Comparison of ENCODE assay signal across 8 mouse cellular contexts in genomic region chr5:38684164-38684911, GRCm38 (mm10). TPM values are rescaled to one million over a fixed set of nuclear protein-coding genes. Genes with fewer than 3 reads are reported as not detected.
DNase-seq lines count a peak whose midpoint lies in the region; ATAC-seq and TF ChIP-seq lines count a peak whose summit lies in the region.

TSS of gene Zfp518b (minus strand) at chr5:38684826.

- peaks cover 41% of the 10 kb centered on the region for H3K36me3 ChIP-seq in forebrain, embryonic 10.5 days (replicated peaks)
- peaks cover 35% of the 10 kb centered on the region for H3K36me3 ChIP-seq in heart, embryonic 14.5 days (ENCODE audit: control insufficient read depth, insufficient read depth, low read length)
- H3K36me3 ChIP-seq in liver, embryonic 12.5 days: peaks cover 29% of the 10 kb centered on the region
- H3K36me3 ChIP-seq in splenic B cell, adult 2 months (ENCODE audit: control insufficient read depth, insufficient read depth, low read length, poor library complexity, severe bottlenecking): no peaks in the 10 kb centered on the region

- peak; percentile 67 for DNase-seq in CD4-positive helper T cell, adult 2 months (ENCODE audit: low read depth, low spot score)
- DNase-seq in brain, embryonic 14.5 days (ENCODE audit: low read depth): peak; percentile 89
- DNase-seq in forebrain, embryonic 10.5 days (ENCODE audit: extremely low spot score, low spot score): peak; percentile 81
- DNase-seq in kidney, postnatal 10 days: peak; percentile 90
- DNase-seq in natural killer cell, adult 2 months (ENCODE audit: low spot score in 2 of 2): peak; percentile 56 to 59
- peak; percentile 57 for DNase-seq in splenic B cell, adult 2 months (ENCODE audit: low read depth, low spot score)

- WGBS in forebrain, embryonic 10.5 days: under 1% methylated on average over 88 of the region's 89 CpGs
- WGBS in heart, embryonic 14.5 days: under 1% methylated on average over 70 of the region's 89 CpGs
- 1% methylated on average over 84 of the region's 89 CpGs for WGBS in liver, embryonic 12.5 days (ENCODE audit: insufficient replicate concordance)

- TF ChIP-seq POLR2A in brain, embryonic 14.5 days (IDR thresholded peaks at IDR 0.05; ENCODE audit: borderline replicate concordance, extremely low read depth, insufficient read depth, insufficient read length, poor library complexity, severe bottlenecking): peak; percentile 88

- H3K9me3 ChIP-seq in forebrain, embryonic 10.5 days: peaks cover 11% of the 10 kb centered on the region; the same call in 1 of the 2 replicates
- H3K9me3 ChIP-seq in heart, embryonic 14.5 days (ENCODE audit: control insufficient read depth, low read length): no peaks in the 10 kb centered on the region
- no peaks in the 10 kb centered on the region for H3K9me3 ChIP-seq in liver, embryonic 12.5 days (replicated peaks)

- peak within 1 kb of the TSS; percentile 96 for H3K4me2 ChIP-seq in heart, embryonic 14.5 days (ENCODE audit: low read length)
- H3K4me2 ChIP-seq in liver, embryonic 12.5 days: peak within 1 kb of the TSS; percentile 86

- H3K27me3 ChIP-seq in forebrain, embryonic 10.5 days (ENCODE audit: poor library complexity, severe bottlenecking): no peaks in the 10 kb centered on the region
- no peaks in the 10 kb centered on the region for H3K27me3 ChIP-seq in heart, embryonic 14.5 days (ENCODE audit: control insufficient read depth, insufficient read depth, low read length)
- peaks cover 23% of the 10 kb centered on the region for H3K27me3 ChIP-seq in liver, embryonic 12.5 days (replicated peaks)
- H3K27me3 ChIP-seq in splenic B cell, adult 2 months (ENCODE audit: control insufficient read depth, insufficient read depth, low read length, poor library complexity, severe bottlenecking): no peaks in the 10 kb centered on the region

- peaks cover 16% of the 10 kb centered on the region for H3K4me1 ChIP-seq in forebrain, embryonic 10.5 days
- peaks cover 2 to 7% of the 10 kb centered on the region in 2 experiments; a peak in 3 of 4 replicates for H3K4me1 ChIP-seq in heart, embryonic 14.5 days (ENCODE audit: control insufficient read depth in 2 of 2, insufficient read depth in 2 of 2, low read length in 2 of 2)
- H3K4me1 ChIP-seq in liver, embryonic 12.5 days: peaks cover 13% of the 10 kb centered on the region; the same call in 1 of the 2 replicates

- H3K27ac ChIP-seq in forebrain, embryonic 10.5 days: peak within 1 kb of the TSS; percentile 98
- H3K27ac ChIP-seq in heart, embryonic 14.5 days (replicated peaks in 1 of 2; ENCODE audit: control insufficient read depth in 1 of 2, insufficient read depth in 1 of 2, low read depth in 2 of 2, low read length in 2 of 2): peak within 1 kb of the TSS; percentile 56 to 61
- no peak within 1 kb of the TSS for H3K27ac ChIP-seq in liver, embryonic 12.5 days

- H3K9ac ChIP-seq in heart, embryonic 14.5 days (ENCODE audit: low read length): peak within 1 kb of the TSS; percentile 86
- H3K9ac ChIP-seq in liver, embryonic 12.5 days: peak within 1 kb of the TSS; percentile 75

- TF ChIP-seq CTCF in brain, embryonic 14.5 days (IDR thresholded peaks at IDR 0.05; ENCODE audit: borderline replicate concordance, extremely low read depth, insufficient read depth, insufficient read length): no peak

- H3K4me3 ChIP-seq in forebrain, embryonic 10.5 days: peak within 1 kb of the TSS; percentile 81
- H3K4me3 ChIP-seq in heart, embryonic 14.5 days (ENCODE audit: control insufficient read depth in 1 of 2, insufficient read depth in 1 of 2, low read depth in 1 of 2, low read length in 2 of 2): peak within 1 kb of the TSS; percentile 75 to 82
- peak within 1 kb of the TSS; percentile 70 for H3K4me3 ChIP-seq in liver, embryonic 12.5 days

- ATAC-seq in heart, embryonic 14.5 days (ENCODE audit: insufficient number of reproducible peaks, insufficient read depth, low FRiP score, low read depth): peak; percentile 85
- ATAC-seq in liver, embryonic 12.5 days: peak; percentile 85

RNA-seq across cellular contexts. Expression of gene Zfp518b, which starts in this region (rescaled TPM):
- polyA plus RNA-seq in brain, embryonic 14.5 days (2012; rRNA removed): 17.3 and 26.8 TPM in 2 replicates
- polyA plus RNA-seq in forebrain, embryonic 10.5 days (2016; fragmentation: Nextera tagmentation; extraction: Ambion mirVana): 42.0 and 43.4 TPM in 2 replicates
- 9.3 and 9.4 TPM in 2 replicates for polyA plus RNA-seq in heart, embryonic 14.5 days (2014; fragmentation: Nextera tagmentation; extraction: Ambion mirVana)
- polyA plus RNA-seq in liver, embryonic 12.5 days (2016; fragmentation: Nextera tagmentation; extraction: Ambion mirVana): 3.6 and 4.9 TPM in 2 replicates
